In genomic region chr10:106259811-106260210, GRCm38 (mm10) we compare ENCODE assay signal across 28 mouse cellular contexts.
DNase-seq lines count a peak whose midpoint lies in the region; ATAC-seq and TF ChIP-seq lines count a peak whose summit lies in the region.
"Had no signal": no experiment of that assay in that cellular context is flagged by ENCODE, and none has a peak within 500 bp of the region (broad histone marks: within the 10 kb centered on the region; RNA-seq: fewer than 3 reads in every experiment).

No protein-coding gene starts in this region.

- 70% methylated on average over 4 of the region's 4 CpGs for WGBS in forebrain, embryonic 13.5 days
- WGBS in forebrain, embryonic 10.5 days, result 92% methylated on average over 4 of the region's 4 CpGs
- 48% methylated on average over 4 of the region's 4 CpGs for WGBS in forebrain, embryonic 16.5 days

- H3K27ac ChIP-seq in forebrain, embryonic 13.5 days, result no peak overlapping the region
- no peak overlapping the region for H3K27ac ChIP-seq in forebrain, embryonic 10.5 days
- H3K27ac ChIP-seq in left cerebral cortex, adult 2 months, result no peak overlapping the region
- no peak overlapping the region for H3K27ac ChIP-seq in forebrain, embryonic 16.5 days (ENCODE audit: low read length)
- H3K27ac ChIP-seq: heart, adult 2 months; hindbrain, embryonic 13.5 days; kidney, postnatal 0 days; liver, embryonic 15.5 days; midbrain, embryonic 10.5 days; midbrain, embryonic 15.5 days; neural tube, embryonic 15.5 days had no signal

- H3K9ac ChIP-seq in forebrain, embryonic 13.5 days, result no peak overlapping the region
- no peak overlapping the region for H3K9ac ChIP-seq in forebrain, embryonic 16.5 days (replicated peaks; ENCODE audit: low read depth, low read length)
- H3K9ac ChIP-seq: heart, embryonic 12.5 days; hindbrain, embryonic 13.5 days; liver, embryonic 15.5 days; lung, embryonic 14.5 days; midbrain, embryonic 15.5 days; neural tube, embryonic 15.5 days had no signal

- no peak overlapping the region for H3K4me3 ChIP-seq in forebrain, embryonic 13.5 days
- no peak overlapping the region for H3K4me3 ChIP-seq in forebrain, embryonic 10.5 days
- no peak overlapping the region for H3K4me3 ChIP-seq in left cerebral cortex, adult 2 months
- H3K4me3 ChIP-seq in forebrain, embryonic 16.5 days (replicated peaks; ENCODE audit: low read length), result no peak overlapping the region
- H3K4me3 ChIP-seq: heart, adult 2 months; heart, embryonic 12.5 days; hindbrain, embryonic 13.5 days; liver, embryonic 15.5 days; midbrain, embryonic 10.5 days; midbrain, embryonic 15.5 days; neural tube, embryonic 15.5 days had no signal

- intact Hi-C loops in left cerebral cortex, adult 2 months (cut with DNase I), result loop anchor here (1.0 to 10.0 kb wide), 6 partner anchors 135 to 395 kb away; no protein-coding TSS in a partner anchor

- no peak for TF ChIP-seq CTCF in left cerebral cortex, adult 2 months (IDR thresholded peaks at IDR 0.05)

- H3K36me3 ChIP-seq in forebrain, embryonic 13.5 days (ENCODE audit: poor library complexity, severe bottlenecking), result no peaks in the 10 kb centered on the region
- no peaks in the 10 kb centered on the region for H3K36me3 ChIP-seq in forebrain, embryonic 10.5 days (replicated peaks)
- H3K36me3 ChIP-seq in forebrain, embryonic 16.5 days (ENCODE audit: control insufficient read depth, insufficient read depth), result no peaks in the 10 kb centered on the region
- H3K36me3 ChIP-seq: heart, embryonic 12.5 days; hindbrain, embryonic 13.5 days; liver, embryonic 15.5 days; midbrain, embryonic 10.5 days; midbrain, embryonic 15.5 days; neural tube, embryonic 15.5 days had no signal

- peak; percentile 58; the same call in 1 of the 2 replicates for ATAC-seq in forebrain, embryonic 13.5 days
- ATAC-seq in forebrain, embryonic 16.5 days, result peak; percentile 84
- ATAC-seq: intestine, embryonic 16.5 days; midbrain, embryonic 15.5 days had no signal

- H3K4me2 ChIP-seq in forebrain, embryonic 13.5 days, result no peak overlapping the region
- no peak overlapping the region for H3K4me2 ChIP-seq in forebrain, embryonic 16.5 days (ENCODE audit: low read length)
- H3K4me2 ChIP-seq: heart, embryonic 12.5 days; hindbrain, embryonic 13.5 days; liver, embryonic 15.5 days; lung, embryonic 14.5 days; midbrain, embryonic 15.5 days; neural tube, embryonic 15.5 days had no signal

- no peaks in the 10 kb centered on the region for H3K9me3 ChIP-seq in forebrain, embryonic 13.5 days (replicated peaks)
- no peaks in the 10 kb centered on the region for H3K9me3 ChIP-seq in forebrain, embryonic 10.5 days
- no peaks in the 10 kb centered on the region for H3K9me3 ChIP-seq in forebrain, embryonic 16.5 days (ENCODE audit: control insufficient read depth, low read length)
- H3K9me3 ChIP-seq: heart, embryonic 12.5 days; hindbrain, embryonic 13.5 days; liver, embryonic 15.5 days; midbrain, embryonic 10.5 days; midbrain, embryonic 15.5 days; neural tube, embryonic 15.5 days had no signal

- H3K4me1 ChIP-seq in forebrain, embryonic 13.5 days, result no peaks in the 10 kb centered on the region
- no peaks in the 10 kb centered on the region for H3K4me1 ChIP-seq in forebrain, embryonic 10.5 days
- no peaks in the 10 kb centered on the region for H3K4me1 ChIP-seq in forebrain, embryonic 16.5 days (replicated peaks; ENCODE audit: control insufficient read depth, insufficient read depth, low read length)
- H3K4me1 ChIP-seq: heart, embryonic 12.5 days; hindbrain, embryonic 13.5 days; liver, embryonic 15.5 days; midbrain, embryonic 10.5 days; midbrain, embryonic 15.5 days; neural tube, embryonic 15.5 days had no signal

- DNase-seq in forebrain, embryonic 10.5 days (ENCODE audit: extremely low spot score, low spot score), result no peak
- peak; percentile 5 to 50 for DNase-seq in frontal cortex, postnatal 36 days (ENCODE audit: low spot score in 2 of 2)
- DNase-seq in frontal cortex, postnatal 25 days (ENCODE audit: low spot score in 2 of 2), result no peak
- peak; percentile 15 to 22 for DNase-seq in left cerebral cortex, adult 9 months (ENCODE audit: low spot score in 2 of 2)
- DNase-seq in left cerebral cortex, adult 2 months (ENCODE audit: extremely low spot score in 1 of 2, low spot score in 2 of 2), result no peak
- DNase-seq in spleen, postnatal 4 days (ENCODE audit: low spot score in 2 of 2), result no peak
- DNase-seq: adrenal gland, adult 8-10 months; cerebellum, adult 11 months; cerebellum, adult 9-10 months; cerebellum, postnatal 36 days; heart, adult 2 months; heart, postnatal 4 days; kidney, adult 8-10 months; liver; lung, embryonic 14.5 days; lung, postnatal 14 days; retina, postnatal 1 day had no signal

- no peaks in the 10 kb centered on the region for H3K27me3 ChIP-seq in forebrain, embryonic 13.5 days
- no peaks in the 10 kb centered on the region for H3K27me3 ChIP-seq in forebrain, embryonic 10.5 days (ENCODE audit: poor library complexity, severe bottlenecking)
- H3K27me3 ChIP-seq in forebrain, embryonic 16.5 days (replicated peaks; ENCODE audit: control insufficient read depth, insufficient read depth, low read length), result no peaks in the 10 kb centered on the region
- H3K27me3 ChIP-seq: CH12.LX; heart, embryonic 12.5 days; hindbrain, embryonic 13.5 days; liver, embryonic 15.5 days; midbrain, embryonic 15.5 days; neural tube, embryonic 15.5 days had no signal

Comparison
In these comparisons a context has a peak if more than half of its experiments do, and no peak if none do; other contexts are left out.
1. DNase-seq: peak in frontal cortex, postnatal 36 days (2 of 2) and left cerebral cortex, adult 9 months (2 of 2); none in forebrain, embryonic 10.5 days (single experiment), frontal cortex, postnatal 25 days (0 of 2), left cerebral cortex, adult 2 months (0 of 2) and spleen, postnatal 4 days (0 of 2).